Mouse (Mus musculus) adrenal gland, postnatal 10 days (tissue): ENCODE results near the gene Ndufab1. TPM values are rescaled to one million over a fixed set of nuclear protein-coding genes. Genes with fewer than 3 reads are reported as not detected.
"Not testable (repeated sequence)": the region's sequence is repeated elsewhere in the genome, so short reads cannot be mapped to it uniquely, and the experiment has no call there.

Experiments
- DNase-seq: peaks from one replicate; pipeline ENCODE4 v3.0.0; 2021; ENCODE audit warnings: mixed read lengths
- long read RNA-seq, 2 experiments: library from polyadenylated mRNA; stranded (forward); transcript quantifications; one replicate each; pipeline ENCODE4 v2.0.0; 2021
- total RNA-seq, 2 experiments: library from RNA; stranded (reverse); gene quantifications; 2 replicates each; pipeline ENCODE4 v1.2.3; 2021

Gene Ndufab1
- 1,000 to 10,000 TPM in 1 of 2 experiments, 100 to 1,000 TPM in 1; 951 to 1,021 TPM for total RNA-seq
- long read RNA-seq, experiment 1, transcript Ndufab1-203 (5 exons, 1,416 nt) = major isoform, 742 of 863 reads
- long read RNA-seq, experiment 1, transcript Ndufab1-205 (3 exons, 397 nt) = minor isoform, 8 of 863 reads
- long read RNA-seq, experiment 1, transcript Ndufab1-201 (5 exons, 3,479 nt) = minor isoform, 46 of 863 reads
- long read RNA-seq, experiment 1, partial matches to known transcripts = 4 of 863 reads
- long read RNA-seq, experiment 1, other reads (novel, unspliced or antisense) = 56 of 863 reads
- long read RNA-seq, experiment 2, transcript Ndufab1-203 (5 exons, 1,416 nt) = major isoform, 585 of 665 reads
- long read RNA-seq, experiment 2, transcript Ndufab1-201 (5 exons, 3,479 nt) = minor isoform, 32 of 665 reads
- long read RNA-seq, experiment 2, partial matches to known transcripts = 5 of 665 reads
- long read RNA-seq, experiment 2, other reads (novel, unspliced or antisense) = 37 of 665 reads

GRCm38 (mm10) chr7:122101747-122102244, at the start of gene Ndufab1:
Ndufab1 (minus strand) TSS chr7:122101886.
- DNase-seq = peak; percentile 92

GRCm38 (mm10) chr7:122140991-122141390, 39.3 kb upstream of the Ndufab1 start:
- DNase-seq = no peak

DNA sequence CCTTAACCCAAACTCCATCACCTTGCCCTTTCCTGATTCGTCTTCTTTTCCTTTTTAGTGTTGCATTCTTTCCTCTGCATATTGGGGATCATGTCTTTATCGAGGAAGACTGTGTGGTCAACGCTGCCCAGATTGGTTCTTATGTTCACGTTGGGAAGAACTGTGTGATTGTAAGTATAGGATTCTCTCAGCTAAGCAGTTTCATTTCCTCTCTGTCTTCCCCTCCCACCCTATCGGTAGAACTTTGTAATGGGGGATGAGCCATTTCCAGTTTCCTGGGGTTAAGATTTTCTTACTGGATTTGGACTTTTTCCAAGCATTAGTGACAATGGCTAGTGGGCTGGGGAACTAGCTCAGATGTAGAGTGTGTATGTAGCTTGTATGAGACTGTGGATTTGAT, 36.5 kb upstream of the Ndufab1 start:
- no peak for DNase-seq

DNA sequence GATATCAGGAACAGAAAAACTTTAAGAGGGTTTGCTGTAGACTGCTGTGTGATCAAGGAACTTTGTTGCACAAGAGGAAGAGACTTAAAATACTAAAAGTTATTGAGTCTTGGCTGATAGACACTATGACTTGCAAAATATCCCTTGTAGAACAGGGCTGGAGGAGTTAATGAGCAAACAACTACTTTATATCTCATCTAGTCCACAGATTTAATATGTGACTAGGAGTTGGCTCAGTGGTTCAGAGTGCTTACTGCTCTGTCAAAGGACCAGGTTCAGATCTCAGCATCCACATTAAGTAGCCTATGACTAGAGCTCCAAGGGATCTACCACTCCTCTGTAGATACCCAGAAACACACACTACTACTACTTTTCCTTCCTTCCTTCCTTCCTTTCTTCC, 35.4 kb upstream of the Ndufab1 start:
- DNase-seq = no peak

- no peak for DNase-seq
Observed at GRCm38 (mm10) chr7:122135070-122135469, 33.4 kb upstream of the Ndufab1 start.

DNA sequence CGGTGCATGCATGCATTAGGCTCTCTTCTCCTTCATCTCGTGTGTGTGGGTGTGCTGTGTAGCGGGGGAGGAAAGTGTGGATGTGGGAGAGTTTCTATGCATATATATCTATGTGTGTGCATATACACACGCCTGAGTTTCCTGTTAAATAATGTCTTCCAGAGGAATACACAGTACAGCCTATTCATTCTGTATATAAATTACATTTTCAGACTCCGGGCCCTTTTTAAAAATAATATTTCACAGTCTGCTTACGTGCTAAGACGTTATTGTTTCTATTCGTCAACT, 31.6 kb upstream of the Ndufab1 start:
- no peak for DNase-seq

DNA sequence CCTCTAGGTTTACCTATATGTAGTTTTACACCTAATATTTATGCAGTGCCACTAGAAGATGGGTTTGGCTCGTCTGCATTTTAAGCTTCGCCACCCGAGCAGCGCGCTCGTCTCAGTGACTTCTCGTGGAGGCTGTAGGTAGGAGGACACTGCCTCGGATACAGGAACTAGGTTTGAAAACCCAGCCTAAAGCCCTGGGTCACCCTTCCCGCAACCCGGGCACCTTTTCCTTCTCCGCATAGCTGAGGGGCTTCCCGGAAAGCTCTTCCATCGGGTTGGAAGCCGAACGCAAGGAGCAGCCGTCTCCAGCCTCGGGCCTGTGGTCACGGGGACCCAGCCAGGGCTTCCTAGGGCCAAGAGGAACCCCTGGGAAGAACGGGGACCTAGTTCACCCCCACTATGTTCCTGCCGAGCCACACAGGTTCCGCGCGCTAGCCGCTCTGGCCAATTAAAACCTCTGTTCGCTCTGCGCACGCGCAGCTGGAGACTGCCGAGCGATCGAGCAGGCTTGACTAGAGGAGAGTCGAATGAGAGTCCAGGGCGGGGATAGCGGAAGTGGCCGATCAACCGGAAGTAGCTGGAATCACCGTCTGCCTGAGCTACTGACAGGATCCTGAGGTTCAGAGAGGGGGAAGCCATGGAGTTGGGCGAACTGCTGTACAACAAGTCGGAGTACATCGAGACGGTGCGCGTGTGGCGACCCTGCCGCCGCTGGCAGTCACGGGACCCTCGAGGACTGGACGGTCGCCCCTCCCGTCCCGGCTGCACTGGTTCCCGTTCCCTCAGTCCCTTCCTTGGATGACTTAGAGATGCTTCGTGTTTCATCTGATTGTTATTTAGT, 31.0 kb upstream of the Ndufab1 start, which contains the start of the genes Palb2 and Dctn5:
Gene Palb2, minus strand, starts transcription at position 489 of the 841 bp plus-strand sequence.
Gene Dctn5, plus strand, starts transcription at position 545 of the 841 bp plus-strand sequence.
- DNase-seq = peak; percentile 99

DNA sequence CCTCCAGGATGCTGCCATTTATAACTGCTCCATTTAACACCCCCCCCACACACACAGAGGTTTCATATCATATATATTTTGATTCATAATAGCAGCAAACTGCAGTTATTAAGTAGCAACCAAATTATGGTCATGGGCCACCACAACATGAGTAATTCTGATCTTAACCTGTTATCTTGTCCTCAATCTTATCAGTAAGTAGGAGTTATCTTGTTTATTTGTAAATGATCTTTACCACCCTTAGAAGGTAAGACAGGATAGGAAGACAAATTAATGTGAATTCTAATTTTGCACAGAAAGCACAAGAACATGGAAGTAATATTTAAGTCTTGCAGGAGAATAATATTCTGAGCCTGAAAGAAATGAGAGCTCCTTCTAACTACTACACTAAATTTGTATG, 30.1 kb upstream of the Ndufab1 start:
- DNase-seq = no peak

GRCm38 (mm10) chr7:122126946-122127345, 25.3 kb upstream of the Ndufab1 start:
- no peak for DNase-seq

GRCm38 (mm10) chr7:122125636-122126035, 23.9 kb upstream of the Ndufab1 start:
- no peak for DNase-seq

DNA sequence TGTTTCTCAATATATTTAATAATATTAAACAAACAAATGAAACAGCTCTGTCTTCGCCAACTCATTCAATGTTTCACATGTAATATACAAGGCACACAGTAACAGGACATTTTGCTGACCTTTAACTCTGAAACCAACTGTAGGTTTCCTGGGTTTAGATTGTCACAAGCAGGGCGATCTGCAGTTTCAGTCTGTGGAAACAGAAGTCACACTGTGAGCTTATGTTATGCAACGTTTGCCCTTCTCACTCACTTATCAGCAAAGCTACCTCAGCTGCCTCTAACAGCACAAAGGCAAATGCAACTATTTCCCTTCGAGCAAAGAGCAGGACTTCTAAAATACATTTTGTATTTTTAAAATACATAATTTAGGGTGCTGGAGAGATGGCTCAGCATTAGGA, 21.8 kb upstream of the Ndufab1 start:
- DNase-seq = no peak

DNA sequence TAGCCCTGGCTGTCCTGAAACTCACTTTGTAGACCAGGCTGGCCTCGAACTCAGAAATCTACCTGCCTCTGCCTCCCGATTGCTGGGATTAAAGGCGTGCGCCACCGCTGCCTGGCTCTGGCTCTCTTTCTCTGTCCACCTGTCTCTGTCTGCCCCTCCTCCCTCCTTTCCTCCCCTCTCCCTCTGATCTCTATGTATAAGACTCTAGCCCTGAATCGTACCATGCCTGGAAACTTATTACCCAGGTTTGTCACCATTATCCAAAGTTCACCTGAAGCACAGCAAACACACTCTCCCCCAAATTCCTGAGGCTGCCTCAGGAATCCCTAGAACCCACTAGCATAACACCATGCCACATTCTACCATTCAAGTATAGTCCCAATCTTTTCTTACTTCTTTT, 6.5 kb upstream of the Ndufab1 start:
- no peak for DNase-seq

GRCm38 (mm10) chr7:122101014-122101746, 506 bp downstream of the Ndufab1 start:
- not testable (repeated sequence) for DNase-seq

DNA sequence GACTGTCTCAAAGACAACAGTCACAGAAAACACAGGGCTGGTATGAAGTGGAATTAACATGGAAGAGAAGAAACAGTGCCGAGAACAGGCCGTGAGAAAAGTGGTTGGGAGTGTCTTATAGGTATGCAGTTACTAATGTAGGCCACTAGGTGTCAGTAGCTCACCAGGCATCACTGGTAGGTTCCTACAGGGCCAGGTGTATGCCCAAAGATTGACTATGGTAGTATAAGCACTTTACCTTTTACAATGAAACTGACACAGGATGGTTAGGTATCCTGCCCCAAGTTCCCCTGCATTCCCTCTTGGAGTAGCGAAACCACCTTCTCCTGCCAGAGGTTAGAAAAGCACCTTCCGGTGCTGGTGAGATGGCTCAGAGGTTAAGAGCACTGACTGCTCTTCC, 2.5 kb downstream of the Ndufab1 start:
- peak; percentile 42 for DNase-seq

GRCm38 (mm10) chr7:122098009-122098408, 3.7 kb downstream of the Ndufab1 start:
- no peak for DNase-seq

DNA sequence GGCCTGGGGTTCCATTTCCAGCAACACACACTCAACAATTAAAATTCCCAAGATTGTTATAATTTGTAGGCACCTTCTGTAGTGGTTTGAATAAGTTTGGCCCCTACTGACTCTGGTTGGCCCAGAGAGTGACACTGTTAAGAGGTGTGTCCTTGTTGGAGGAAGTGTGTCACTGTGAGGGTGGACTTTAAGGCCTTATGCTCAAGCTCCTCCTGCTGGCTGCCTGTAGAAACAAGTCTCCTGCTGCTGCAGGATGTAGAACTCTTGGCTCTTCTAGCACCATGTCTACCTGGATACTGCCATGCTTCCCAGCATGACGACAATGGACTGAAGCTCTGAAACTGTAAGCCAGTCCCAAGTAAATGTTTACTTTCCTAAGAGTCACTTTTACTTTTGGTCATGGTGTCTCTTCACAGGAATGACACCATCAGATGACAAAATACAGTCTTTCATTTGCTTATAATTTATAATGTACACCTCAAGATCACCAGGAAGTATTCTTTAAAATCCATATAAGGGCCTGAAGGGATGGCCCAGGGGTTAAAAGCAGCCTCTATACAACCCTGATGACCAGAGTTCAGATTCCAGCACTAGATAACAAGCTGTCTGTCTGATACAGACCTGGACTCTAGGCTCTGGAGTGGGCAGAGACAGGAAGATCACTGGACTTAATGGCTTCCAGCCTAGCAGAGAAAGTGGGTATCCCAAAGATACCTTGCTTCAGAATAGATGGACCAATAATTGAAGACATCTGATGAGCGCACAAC, 6.9 kb downstream of the Ndufab1 start:
- no peak for DNase-seq

- DNase-seq = no peak
Observed at GRCm38 (mm10) chr7:122087195-122087982, 14.3 kb downstream of the Ndufab1 start.

GRCm38 (mm10) chr7:122081071-122081470, 20.6 kb downstream of the Ndufab1 start:
- DNase-seq = no peak

DNA sequence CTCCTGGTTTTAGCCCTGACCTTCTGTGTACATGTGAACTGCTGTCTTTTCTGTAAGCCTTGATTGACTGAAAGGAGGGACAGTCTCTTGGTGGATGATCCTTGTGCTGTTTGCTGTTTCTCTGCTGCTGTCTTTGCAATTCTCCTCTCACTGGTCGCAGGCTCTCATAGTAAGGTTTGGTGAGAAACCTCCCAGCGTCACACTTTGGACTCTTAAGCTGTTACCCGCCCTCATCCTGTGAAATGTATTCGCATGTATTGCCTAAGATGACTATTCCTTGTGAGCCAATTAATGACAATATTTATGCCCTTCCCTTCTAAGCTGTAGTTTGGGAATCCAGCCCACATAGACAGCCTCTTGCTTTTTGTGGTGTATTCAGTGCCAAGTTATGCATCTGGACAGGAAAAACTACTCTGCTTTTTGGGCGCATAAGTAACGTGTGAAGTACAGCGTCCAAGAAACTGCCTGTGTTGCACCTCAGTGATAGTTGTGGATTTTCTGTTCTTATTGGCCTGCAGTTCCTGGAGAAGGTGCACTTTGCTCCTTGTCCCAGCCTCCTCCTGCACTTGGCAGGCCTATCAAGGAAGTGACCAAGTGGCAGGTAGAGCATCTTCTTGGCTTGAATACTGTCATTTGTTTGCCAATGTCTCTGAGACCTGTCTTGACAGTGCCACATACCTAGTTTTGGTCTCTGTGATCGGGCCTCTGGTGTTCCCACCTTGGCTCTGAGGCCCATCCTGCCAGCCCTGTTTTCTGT, 21.7 kb downstream of the Ndufab1 start:
- DNase-seq = no peak

DNA sequence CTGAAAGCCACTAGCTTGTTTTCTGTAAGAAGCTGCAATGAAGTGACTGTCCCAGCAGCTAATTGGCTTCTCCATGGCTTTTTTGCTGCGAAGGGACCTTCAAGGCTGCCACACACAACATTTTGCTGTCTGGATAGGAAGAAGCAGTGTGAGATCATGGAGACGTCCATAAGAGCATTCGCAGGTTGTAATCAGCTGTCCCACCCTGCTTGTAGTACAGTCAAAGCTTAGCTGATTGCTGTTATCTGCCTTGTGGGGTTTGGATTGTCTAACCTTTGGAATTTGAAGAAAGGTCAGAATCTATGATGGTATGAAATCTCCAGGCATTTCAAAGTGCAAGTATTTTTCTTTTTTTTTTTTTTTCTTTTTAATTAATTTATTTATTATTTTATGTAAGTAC, 27.3 kb downstream of the Ndufab1 start:
- DNase-seq = no peak
